Mouse (Mus musculus) kidney, postnatal 14 days (tissue): ENCODE data around the gene Zfp583.
"Not testable (repeated sequence)": the region's sequence is repeated elsewhere in the genome, so short reads cannot be mapped to it uniquely, and the experiment has no call there.

ENCODE experiments used
- DNase-seq: peaks from one replicate; pipeline ENCODE4 v3.0.0; 2022; ENCODE audit warnings: mixed read lengths

Gene Zfp583

DNA sequence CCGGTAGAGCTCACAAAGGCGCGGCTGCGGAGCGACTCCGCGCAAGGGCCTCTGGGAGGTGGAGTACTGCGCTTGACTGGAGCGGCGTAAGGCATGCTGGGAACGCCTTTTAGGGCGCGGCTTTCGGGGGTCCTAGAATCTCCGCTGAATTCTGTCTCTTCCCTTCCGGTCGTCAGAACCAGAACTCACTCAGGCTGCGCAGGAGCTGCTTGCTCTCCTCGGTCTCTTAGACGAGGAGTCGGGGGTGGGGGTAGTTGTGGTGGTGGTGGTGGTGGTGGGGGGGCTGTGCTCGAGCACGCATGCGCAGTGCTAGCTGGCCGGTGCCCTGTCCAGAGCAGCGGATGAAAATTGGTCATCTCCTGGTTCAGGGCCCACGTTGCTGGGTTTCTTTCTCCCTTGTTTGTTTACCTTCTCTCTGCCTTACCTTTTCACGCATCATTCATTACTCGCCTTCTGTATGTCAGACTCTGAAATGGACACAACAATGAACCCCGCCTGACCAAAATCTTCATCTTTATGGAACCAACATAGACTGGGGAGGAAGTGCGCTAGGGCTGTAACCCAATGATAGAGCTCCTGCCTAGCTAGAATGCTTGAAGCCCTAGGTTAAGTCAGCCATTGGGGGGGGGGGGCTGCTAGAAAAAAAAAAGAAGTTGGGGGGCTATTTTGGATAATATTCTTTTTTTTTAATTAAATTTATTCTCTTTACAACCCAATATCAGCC is at the start of gene Zfp583:
TSS of gene Zfp583 (minus strand) at position 53 of the 724 bp plus-strand sequence.
- peak; percentile 88 for DNase-seq

- no peak for DNase-seq
Observed at GRCm38 (mm10) chr7:6378441-6378840, 47.4 kb upstream of the Zfp583 start.

DNA sequence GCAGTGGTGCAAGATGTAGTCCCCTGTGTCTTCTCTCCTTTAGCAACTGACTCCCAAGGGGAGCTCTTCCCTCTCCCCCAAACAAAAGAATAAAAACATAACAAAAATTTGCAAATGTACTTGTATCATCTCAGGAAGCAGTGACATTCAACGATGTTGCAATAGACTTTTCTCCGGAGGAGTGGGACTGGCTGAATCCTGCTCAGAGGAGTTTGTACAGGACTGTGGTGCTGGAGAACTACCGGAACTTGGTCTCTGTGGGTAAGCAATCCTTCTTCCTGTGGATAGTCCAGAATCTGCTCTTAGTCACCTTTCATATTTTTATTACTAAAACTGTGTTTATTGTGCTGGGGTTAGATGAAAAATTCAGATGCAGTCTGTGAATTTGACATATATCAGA is 41.9 kb upstream of the Zfp583 start:
- no peak for DNase-seq

GRCm38 (mm10) chr7:6369460-6369859 is 38.4 kb upstream of the Zfp583 start:
- DNase-seq = no peak

DNA sequence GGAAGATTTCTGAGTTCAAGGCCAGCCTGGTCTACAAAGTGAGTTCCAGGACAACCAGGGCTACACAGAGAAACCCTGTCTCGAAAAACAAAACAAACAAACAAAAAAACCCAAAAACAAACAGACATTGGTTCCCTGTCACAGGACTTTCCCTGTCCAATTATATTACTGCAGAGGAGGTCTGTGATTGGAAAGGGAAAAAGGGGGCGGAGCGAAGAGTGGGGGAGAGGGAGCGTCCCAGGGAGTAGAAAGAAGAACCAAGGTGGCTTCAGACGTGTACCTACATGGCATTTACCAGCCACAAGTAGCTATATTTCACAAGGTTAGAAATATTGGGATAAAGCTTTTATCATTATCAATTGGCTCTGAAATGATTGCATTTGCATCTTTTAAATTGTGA is 37.1 kb upstream of the Zfp583 start:
- not testable (repeated sequence) for DNase-seq

DNA sequence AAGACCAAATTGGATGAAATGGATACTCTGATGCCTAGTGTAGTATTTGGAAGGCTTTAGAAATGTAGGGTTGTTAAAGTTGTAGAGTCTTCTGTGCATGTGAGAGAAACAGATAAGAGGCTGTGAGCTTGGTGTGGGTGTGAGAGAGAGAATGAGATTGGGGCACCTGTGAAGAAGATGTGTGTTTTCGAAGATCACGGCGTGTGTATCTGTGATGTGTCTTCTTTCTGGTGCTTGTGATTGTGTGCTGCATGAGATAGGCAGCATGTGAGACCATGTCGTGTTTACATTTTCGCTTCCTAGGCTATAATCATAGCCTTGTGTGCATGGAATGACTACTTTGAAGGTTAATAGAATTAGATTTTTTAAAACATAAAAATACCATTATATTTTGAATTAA is 36.1 kb upstream of the Zfp583 start:
- no peak for DNase-seq

- no peak for DNase-seq
Observed at GRCm38 (mm10) chr7:6364761-6365160, 33.7 kb upstream of the Zfp583 start.

DNA sequence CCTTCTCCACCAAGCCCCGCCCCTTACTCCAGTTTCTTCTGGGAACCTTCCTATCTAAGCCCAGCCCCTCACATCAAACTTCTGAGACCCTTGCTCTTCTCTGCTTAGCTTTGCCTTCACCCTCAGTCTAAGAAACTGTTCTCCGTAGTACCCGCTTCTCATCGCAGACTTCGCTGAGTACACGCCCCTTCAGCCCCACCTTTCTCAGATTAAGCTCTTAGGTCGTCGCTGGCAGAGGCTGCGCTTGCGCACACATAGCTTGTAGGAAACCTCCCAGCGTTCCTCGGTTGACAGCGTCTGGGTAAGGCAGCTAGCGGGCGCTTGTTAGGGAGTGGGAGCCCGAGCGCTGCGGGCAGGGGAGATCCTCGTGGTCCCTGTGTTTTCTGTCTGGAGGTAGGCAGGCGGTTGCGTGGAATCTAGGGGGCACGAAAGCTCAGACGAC is 32.0 kb upstream of the Zfp583 start, which contains the start of gene Zfp78:
TSS of gene Zfp78 (plus strand) at position 234 of the 442 bp plus-strand sequence.
- DNase-seq = peak; percentile 92

DNA sequence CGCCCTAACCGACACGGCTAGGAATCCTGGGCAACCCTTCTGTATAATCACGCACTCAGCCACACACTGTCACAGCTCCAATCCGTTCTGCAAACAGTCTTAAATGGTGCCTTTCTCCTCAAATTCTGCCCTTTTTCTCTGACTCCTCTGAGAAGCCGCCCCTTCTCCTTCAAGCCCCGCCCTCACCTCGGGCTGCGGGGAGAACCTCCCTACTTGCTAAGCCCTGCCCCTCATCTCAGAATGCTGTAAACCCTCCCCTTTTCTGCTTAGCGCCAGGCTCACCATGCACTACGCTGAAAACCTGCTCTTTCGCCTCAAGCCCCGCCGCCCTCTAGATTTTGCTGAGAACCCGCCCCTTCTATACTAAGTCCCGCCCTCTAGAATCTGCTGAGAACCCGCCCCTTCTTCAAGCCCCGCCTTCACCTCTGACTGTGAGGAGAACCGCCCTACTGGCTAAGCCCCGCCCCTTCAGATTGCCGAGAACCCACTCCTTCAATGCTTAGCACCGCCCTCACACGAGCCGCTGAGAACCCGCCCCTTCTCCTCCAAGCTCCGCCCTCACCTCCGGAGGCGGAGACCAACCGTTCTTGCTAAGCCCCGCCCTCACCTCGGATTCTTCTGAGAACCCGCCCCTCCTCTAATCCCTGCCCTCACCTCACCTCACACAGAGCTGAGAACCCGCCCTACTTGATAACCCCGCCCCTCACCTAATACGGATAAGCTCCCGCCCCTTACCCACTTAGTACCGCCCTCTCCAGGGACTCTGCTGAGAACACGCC is 31.4 kb upstream of the Zfp583 start:
- DNase-seq = peak; percentile 100

- no peak for DNase-seq
Observed at GRCm38 (mm10) chr7:6361756-6362155, 30.7 kb upstream of the Zfp583 start.

- no peak for DNase-seq
Observed at GRCm38 (mm10) chr7:6360477-6361060, 29.5 kb upstream of the Zfp583 start.

- DNase-seq = peak; percentile 37
Observed at GRCm38 (mm10) chr7:6358937-6359590, 28.0 kb upstream of the Zfp583 start.

- DNase-seq = no peak
Observed at GRCm38 (mm10) chr7:6358121-6358520, 27.0 kb upstream of the Zfp583 start.

DNA sequence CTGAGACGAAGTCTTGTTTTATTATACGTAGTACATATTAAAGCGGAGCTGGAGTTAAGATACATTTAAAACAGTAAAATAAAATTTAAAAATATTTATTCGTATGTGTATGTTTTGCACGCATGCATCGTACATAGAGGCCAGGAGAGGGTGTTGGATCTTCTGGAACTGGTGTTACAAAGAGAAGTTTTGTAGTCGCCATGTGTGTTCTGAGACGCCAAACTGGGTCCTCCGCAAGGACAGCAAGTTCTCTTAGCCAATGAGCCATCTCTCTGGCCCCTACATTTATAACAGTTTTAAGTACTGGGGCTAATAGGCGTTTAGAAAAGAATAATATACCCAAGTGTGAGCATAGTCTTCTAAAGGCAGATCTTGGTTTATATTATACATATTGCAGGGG is 13.0 kb upstream of the Zfp583 start:
- DNase-seq = no peak

DNA sequence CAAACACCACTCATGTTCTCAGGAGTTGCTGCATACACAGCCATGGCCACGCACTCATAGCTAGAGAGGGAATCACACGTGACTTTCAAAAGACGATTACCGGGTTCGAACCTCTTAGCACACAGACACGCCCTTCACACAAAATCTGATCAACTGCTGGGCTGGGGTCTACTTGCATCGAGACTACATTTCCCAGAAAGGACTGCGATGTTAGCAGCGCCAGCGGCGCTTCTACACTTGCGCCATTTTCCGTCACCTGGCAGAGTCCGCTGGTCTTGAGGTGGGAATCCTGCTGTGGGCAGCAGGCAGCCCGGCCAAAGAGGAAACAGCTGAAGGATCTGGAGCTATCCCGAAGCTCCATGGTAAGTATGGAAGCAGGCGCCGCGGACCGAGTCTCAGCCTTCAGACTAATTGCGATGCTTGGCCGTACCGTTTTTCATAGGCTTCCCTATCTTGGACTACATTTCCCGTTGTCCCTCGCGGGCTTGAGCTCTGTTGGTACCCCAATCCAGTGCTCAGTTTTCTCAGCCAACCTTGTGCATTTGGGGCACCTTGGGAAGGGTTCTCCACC is 12.5 kb upstream of the Zfp583 start, which contains the start of gene Gm3854:
TSS of gene Gm3854 (plus strand) at position 259 of the 571 bp plus-strand sequence.
- DNase-seq = peak; percentile 65

DNA sequence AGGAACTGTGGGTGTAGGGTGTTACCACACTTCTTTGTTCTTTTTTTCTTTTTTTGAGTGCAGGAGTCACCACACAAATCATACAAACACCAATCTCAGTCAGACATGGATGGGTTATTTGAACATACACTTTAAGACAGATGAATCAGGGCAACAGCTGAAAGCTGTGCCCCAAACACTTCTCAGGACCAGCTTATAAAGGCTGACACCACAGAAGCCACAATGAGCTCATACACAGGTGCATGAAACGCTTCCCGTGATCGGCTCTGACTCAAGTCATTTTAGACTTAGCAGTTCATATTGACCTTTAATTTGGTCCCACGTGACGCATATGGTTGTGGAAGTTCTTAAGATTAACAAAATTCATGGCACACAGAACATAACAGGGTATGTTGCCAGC is 8.8 kb upstream of the Zfp583 start:
- no peak for DNase-seq

- no peak for DNase-seq
Observed at GRCm38 (mm10) chr7:6330458-6331232, 440 bp downstream of the Zfp583 start.

GRCm38 (mm10) chr7:6300796-6301195 is 30.3 kb downstream of the Zfp583 start:
- DNase-seq = not testable (repeated sequence)

DNA sequence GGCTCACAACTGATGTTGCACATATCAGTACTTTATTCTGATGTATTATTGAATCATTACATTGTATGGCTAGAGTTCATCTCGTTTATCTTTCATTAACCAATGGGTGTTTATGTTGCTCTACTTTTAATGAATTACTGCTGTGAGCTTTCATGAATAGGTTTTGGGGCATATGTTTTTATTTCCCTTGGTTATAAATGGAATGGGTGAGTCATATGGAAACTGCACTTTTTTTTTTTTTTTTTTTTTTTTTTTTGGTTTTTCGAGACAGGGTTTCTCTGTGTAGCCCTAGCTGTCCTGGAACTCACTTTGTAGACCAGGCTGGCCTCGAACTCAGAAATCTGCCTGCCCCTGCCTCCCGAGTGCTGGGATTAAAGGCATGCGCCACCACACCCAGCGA is 40.0 kb downstream of the Zfp583 start:
- DNase-seq = not testable (repeated sequence)

DNA sequence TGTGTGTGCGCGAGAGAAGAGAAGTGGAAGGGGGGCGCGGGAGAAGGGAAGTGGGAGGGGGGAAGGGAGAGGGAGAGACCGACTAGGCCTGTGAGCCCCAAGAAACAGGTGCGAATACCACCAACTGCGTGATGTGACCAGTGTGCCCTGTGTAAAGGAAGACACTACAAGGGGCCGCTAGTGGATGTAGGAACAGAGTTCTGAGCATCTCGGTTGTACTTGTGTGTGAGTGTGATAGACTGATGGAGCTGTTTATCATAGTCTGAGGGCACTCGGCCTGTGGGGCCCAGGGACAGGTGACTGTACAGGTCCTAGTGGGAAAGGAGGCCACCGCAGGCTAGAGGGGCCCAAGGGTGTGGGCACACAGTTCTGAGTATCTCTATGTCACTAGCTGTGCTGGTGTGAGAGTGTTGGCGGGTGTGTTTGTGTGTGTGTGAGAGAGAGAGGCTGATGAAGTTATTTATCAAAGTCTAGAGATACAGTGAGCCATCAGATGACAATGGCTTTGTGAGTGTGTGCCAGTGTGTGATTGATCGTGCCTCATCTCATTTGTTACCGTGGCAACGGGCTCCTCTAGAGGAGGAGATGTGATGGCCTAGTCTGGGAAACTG is 44.1 kb downstream of the Zfp583 start:
- DNase-seq = no peak
